Mouse (Mus musculus): ENCODE results near the gene Cebpg. TPM values are rescaled to one million over a fixed set of nuclear protein-coding genes. Genes with fewer than 3 reads are reported as not detected.

The Cebpg gene
- polyA plus RNA-seq, 1 experiment from 2014 or later: 42.5 TPM

GRCm38 (mm10) chr7:35021365-35021764 is 35.0 kb downstream of the Cebpg start:
- H3K9ac ChIP-seq (ENCODE audit: low read length): no peak overlapping the region
- H3K27ac ChIP-seq (ENCODE audit: low read depth, low read length): no peak overlapping the region
- DNase-seq (ENCODE audit: low spot score) (no peak), ATAC-seq (no peak)
- no peak overlapping the region for H3K4me2 ChIP-seq (ENCODE audit: low read length)
- 85% methylated on average over 10 of the region's 10 CpGs for whole genome bisulfite sequencing
- H3K4me3 ChIP-seq (ENCODE audit: low read depth, low read length): no peak overlapping the region
- H3K27me3 ChIP-seq (replicated peaks; ENCODE audit: control insufficient read depth, insufficient read depth, low read length): no peaks in the 10 kb centered on the region
- no peaks in the 10 kb centered on the region for H3K36me3 ChIP-seq (ENCODE audit: control insufficient read depth, insufficient read depth, low read length)
- H3K4me1 ChIP-seq (ENCODE audit: control insufficient read depth, insufficient read depth, low read length): no peaks in the 10 kb centered on the region
- no peaks in the 10 kb centered on the region for H3K9me3 ChIP-seq (replicated peaks; ENCODE audit: control insufficient read depth, low read length)

DNA sequence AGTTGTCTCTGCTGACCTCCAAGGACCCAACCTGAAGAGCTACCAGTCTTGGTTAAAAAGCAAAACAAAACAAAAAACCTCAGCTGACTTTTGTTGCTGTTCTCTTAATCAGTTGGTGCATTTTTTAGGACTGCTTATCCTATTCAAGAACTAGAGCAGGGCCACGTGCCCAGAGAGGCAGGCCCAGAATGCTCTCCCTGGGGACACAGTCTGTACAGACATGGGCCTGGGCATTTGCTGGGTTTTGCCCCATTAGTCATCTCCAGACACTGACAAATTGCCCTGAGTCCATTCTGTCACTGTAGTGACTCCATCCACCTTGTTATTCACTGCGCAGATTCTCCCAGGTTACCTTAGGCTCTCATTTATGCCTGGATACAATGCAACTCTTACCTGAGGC is 41.1 kb downstream of the Cebpg start:
- DNase-seq (ENCODE audit: low spot score) (no peak), ATAC-seq (no peak)
- Histone ChIP-seq H3K4me2 (ENCODE audit: low read length) (no peak overlapping the region), H3K36me3 (ENCODE audit: control insufficient read depth, insufficient read depth, low read length) (no peaks in the 10 kb centered on the region), H3K27ac (ENCODE audit: low read depth, low read length) (no peak overlapping the region), H3K27me3 (replicated peaks; ENCODE audit: control insufficient read depth, insufficient read depth, low read length) (no peaks in the 10 kb centered on the region), H3K9me3 (replicated peaks; ENCODE audit: control insufficient read depth, low read length) (no peaks in the 10 kb centered on the region), H3K9ac (ENCODE audit: low read length) (no peak overlapping the region), H3K4me3 (ENCODE audit: low read depth, low read length) (no peak overlapping the region), H3K4me1 (ENCODE audit: control insufficient read depth, insufficient read depth, low read length) (0 out of 2 replicates have a peak, but pooled peaks cover 3% of the 10 kb centered on the region)
- WGBS: 82% methylated on average over 2 of the region's 2 CpGs

- Histone ChIP-seq H3K36me3 (ENCODE audit: control insufficient read depth, insufficient read depth, low read length) (no peaks in the 10 kb centered on the region), H3K9me3 (replicated peaks; ENCODE audit: control insufficient read depth, low read length) (no peaks in the 10 kb centered on the region), H3K27ac (ENCODE audit: low read depth, low read length) (no peak overlapping the region), H3K4me1 (ENCODE audit: control insufficient read depth, insufficient read depth, low read length) (0 out of 2 replicates have a peak, but pooled peaks cover 3% of the 10 kb centered on the region), H3K4me2 (ENCODE audit: low read length) (no peak overlapping the region), H3K4me3 (ENCODE audit: low read depth, low read length) (no peak overlapping the region), H3K9ac (ENCODE audit: low read length) (no peak overlapping the region), H3K27me3 (replicated peaks; ENCODE audit: control insufficient read depth, insufficient read depth, low read length) (no peaks in the 10 kb centered on the region)
- ATAC-seq: no peak
- peak; percentile 28 for DNase-seq (ENCODE audit: low spot score)
- WGBS: 42% methylated on average over 9 of the region's 9 CpGs
Observed at GRCm38 (mm10) chr7:35013228-35013627, 43.1 kb downstream of the Cebpg start.

- H3K4me1 ChIP-seq (ENCODE audit: control insufficient read depth, insufficient read depth, low read length): peaks cover 3% of the 10 kb centered on the region; the same call in 1 of the 2 replicates
- no peaks in the 10 kb centered on the region for H3K27me3 ChIP-seq (replicated peaks; ENCODE audit: control insufficient read depth, insufficient read depth, low read length)
- H3K4me3 ChIP-seq (ENCODE audit: low read depth, low read length): no peak overlapping the region
- no peaks in the 10 kb centered on the region for H3K9me3 ChIP-seq (replicated peaks; ENCODE audit: control insufficient read depth, low read length)
- H3K4me2 ChIP-seq (ENCODE audit: low read length): no peak overlapping the region
- H3K9ac ChIP-seq (ENCODE audit: low read length): no peak overlapping the region
- no peaks in the 10 kb centered on the region for H3K36me3 ChIP-seq (ENCODE audit: control insufficient read depth, insufficient read depth, low read length)
- no peak overlapping the region for H3K27ac ChIP-seq (ENCODE audit: low read depth, low read length)
- ATAC-seq: no peak
- 56% methylated on average over 7 of the region's 7 CpGs for WGBS
- no peak for DNase-seq (ENCODE audit: low spot score)
Observed at GRCm38 (mm10) chr7:35006661-35007060, 49.7 kb downstream of the Cebpg start.

- H3K36me3 ChIP-seq (ENCODE audit: control insufficient read depth, insufficient read depth, low read length): no peaks in the 10 kb centered on the region
- H3K27me3 ChIP-seq (replicated peaks; ENCODE audit: control insufficient read depth, insufficient read depth, low read length): no peaks in the 10 kb centered on the region
- no peak overlapping the region for H3K27ac ChIP-seq (ENCODE audit: low read depth, low read length)
- no peaks in the 10 kb centered on the region for H3K9me3 ChIP-seq (replicated peaks; ENCODE audit: control insufficient read depth, low read length)
- H3K9ac ChIP-seq (ENCODE audit: low read length): no peak overlapping the region
- peaks cover 3% of the 10 kb centered on the region; the same call in 1 of the 2 replicates for H3K4me1 ChIP-seq (ENCODE audit: control insufficient read depth, insufficient read depth, low read length)
- no peak overlapping the region for H3K4me3 ChIP-seq (ENCODE audit: low read depth, low read length)
- ATAC-seq (peak; percentile 37; the same call in 1 of the 2 replicates), DNase-seq (ENCODE audit: low spot score) (peak; percentile 31)
- WGBS: 57% methylated on average over 7 of the region's 7 CpGs
- no peak overlapping the region for H3K4me2 ChIP-seq (ENCODE audit: low read length)
Observed at GRCm38 (mm10) chr7:35003171-35003737, 53.1 kb downstream of the Cebpg start.

- Histone ChIP-seq H3K9ac (ENCODE audit: low read length) (no peak overlapping the region), H3K27ac (ENCODE audit: low read depth, low read length) (no peak overlapping the region), H3K9me3 (replicated peaks; ENCODE audit: control insufficient read depth, low read length) (no peaks in the 10 kb centered on the region), H3K36me3 (ENCODE audit: control insufficient read depth, insufficient read depth, low read length) (no peaks in the 10 kb centered on the region), H3K4me3 (ENCODE audit: low read depth, low read length) (no peak overlapping the region), H3K27me3 (replicated peaks; ENCODE audit: control insufficient read depth, insufficient read depth, low read length) (no peaks in the 10 kb centered on the region), H3K4me1 (ENCODE audit: control insufficient read depth, insufficient read depth, low read length) (peaks cover 3% of the 10 kb centered on the region; the same call in 1 of the 2 replicates), H3K4me2 (ENCODE audit: low read length) (no peak overlapping the region)
- DNase-seq (ENCODE audit: low spot score) (peak; percentile 44), ATAC-seq (0 out of 2 replicates have a peak, but pooled peaks have one; percentile 40)
- 43% methylated on average over 6 of the region's 6 CpGs for WGBS
Observed at GRCm38 (mm10) chr7:35000839-35001238, 55.5 kb downstream of the Cebpg start.

Small RNAs within 50 kb of the gene (microRNA-seq; reads per million reads assigned to microRNA genes)
- not detected for gene Gm25033

Other genes with a start within 250 kb of the Cebpg start
- 9.2 and 10.4 TPM in 2 replicates for gene Chst8, start 243.9 kb downstream of the Cebpg start, polyA plus RNA-seq (2014; fragmentation: Nextera tagmentation; extraction: Ambion mirVana)
- 61.8 and 64.7 TPM in 2 replicates for gene Pepd, start 144.2 kb downstream of the Cebpg start, polyA plus RNA-seq (2014; fragmentation: Nextera tagmentation; extraction: Ambion mirVana)
- gene Cebpa, start 62.7 kb upstream of the Cebpg start, polyA plus RNA-seq (2014; fragmentation: Nextera tagmentation; extraction: Ambion mirVana): 0.38 and 0.62 TPM in 2 replicates
- 2.1 and 4.2 TPM in 2 replicates for gene Slc7a10, start 129.8 kb upstream of the Cebpg start, polyA plus RNA-seq (2014; fragmentation: Nextera tagmentation; extraction: Ambion mirVana)
- gene Lrp3, start 158.9 kb upstream of the Cebpg start, polyA plus RNA-seq (2014; fragmentation: Nextera tagmentation; extraction: Ambion mirVana): 21.4 and 22.3 TPM in 2 replicates

Measured in forebrain, embryonic 14.5 days (tissue).